Mouse (Mus musculus) megakaryocyte-erythroid progenitor cell, adult 5-6 weeks (primary cell): ENCODE results near the gene Letm1. TPM values are rescaled to one million over a fixed set of nuclear protein-coding genes. Genes with fewer than 3 reads are reported as not detected.

Source experiments
- ATAC-seq: replicated peaks from 2 replicates; pipeline ENCODE4 v1.8.0; 2016; ENCODE audit warnings: mild to moderate bottlenecking, inconsistent platforms; ENCODE audit not compliant: severe bottlenecking, poor library complexity, low FRiP score, low TSS enrichment
- total RNA-seq, 2 experiments: library from RNA; stranded (forward) in 1 of 2; stranded (reverse) in 1 of 2; fragments of 200-1000, 215-1000 nt in 1 of 2; fragments of >200 nt in 1 of 2; fragmentation: Nextera tagmentation in 1 of 2; gene quantifications; 2 replicates each; pipeline ENCODE4 v1.2.3; 2014 to 2017

Gene Letm1
- total RNA-seq (2014; fragmentation: Nextera tagmentation), result 21.0 and 26.1 TPM in 2 replicates
- 20.6 and 23.1 TPM in 2 replicates for total RNA-seq (2017)

GRCm38 (mm10) chr5:33782345-33782998, at the start of gene Letm1:
Gene Letm1 (minus strand): TSS chr5:33782817.
- ATAC-seq, result peak; percentile 98

GRCm38 (mm10) chr5:33830832-33831231, 48.2 kb upstream of the Letm1 start:
- ATAC-seq, result no peak

DNA sequence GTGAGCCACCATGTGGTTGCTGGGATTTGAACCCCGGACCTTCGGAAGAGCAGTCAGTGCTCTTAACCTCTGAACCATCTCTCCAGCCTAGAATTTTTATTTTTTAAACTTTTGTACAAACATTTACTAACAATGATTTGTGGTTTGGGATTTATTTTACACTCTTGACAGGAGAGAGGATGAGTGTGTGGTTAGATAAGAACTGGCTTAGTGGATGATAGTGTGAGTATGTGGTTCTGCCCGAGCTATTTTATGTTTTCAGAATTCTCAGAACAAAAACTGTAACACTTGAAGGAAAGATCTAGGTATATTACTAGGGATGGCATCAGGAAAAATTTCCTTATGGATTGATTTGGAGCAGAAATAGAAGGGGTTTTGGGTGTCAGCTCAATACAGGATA, 47.3 kb upstream of the Letm1 start:
- ATAC-seq, result no peak

- ATAC-seq, result no peak
Observed at GRCm38 (mm10) chr5:33828107-33828506, 45.5 kb upstream of the Letm1 start.

DNA sequence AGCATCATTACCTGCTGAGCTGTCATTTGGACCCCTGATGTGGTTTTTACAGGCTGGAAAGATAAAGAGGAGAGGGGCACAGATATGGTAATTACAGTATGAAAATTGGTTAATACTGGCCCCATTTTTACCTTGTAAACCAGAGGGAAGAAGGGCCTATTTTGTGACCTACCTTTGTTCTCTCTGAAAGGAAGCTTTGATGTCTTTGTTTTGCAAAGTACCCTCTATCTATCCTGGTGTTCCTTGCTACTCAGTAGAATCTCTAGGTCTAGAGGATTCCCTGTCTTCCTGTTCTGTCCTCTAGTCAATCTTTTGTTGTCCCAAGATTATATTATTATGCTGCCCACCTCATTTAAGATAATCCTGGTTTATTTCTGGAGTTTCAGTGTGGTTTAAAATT, 43.4 kb upstream of the Letm1 start:
- no peak for ATAC-seq

GRCm38 (mm10) chr5:33822456-33822855, 39.8 kb upstream of the Letm1 start:
- no peak for ATAC-seq

DNA sequence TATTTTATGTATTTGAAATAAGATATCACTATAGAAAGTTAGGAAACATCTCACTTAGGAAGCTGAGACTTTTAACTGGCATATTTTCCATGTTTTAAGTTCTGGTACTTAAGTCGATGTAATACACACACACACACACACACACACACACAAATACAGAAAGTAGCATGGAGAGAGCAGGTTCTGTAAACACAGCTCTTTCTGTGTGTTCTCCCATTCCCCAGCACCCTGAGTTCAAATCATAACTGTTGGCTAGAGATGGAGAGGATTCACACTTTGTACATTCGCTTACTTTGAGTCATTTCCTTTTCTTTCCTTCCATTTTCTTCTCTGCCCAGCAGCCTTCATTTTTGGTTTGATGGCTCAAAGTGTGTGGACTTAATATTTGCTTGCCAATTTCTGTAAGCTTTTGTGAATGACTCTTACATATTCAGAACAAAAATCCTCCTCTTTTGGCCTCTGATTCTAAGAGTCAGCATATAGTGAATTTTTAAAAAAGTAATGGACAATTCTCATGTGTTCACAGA, 39.3 kb upstream of the Letm1 start:
- ATAC-seq, result no peak

- no peak for ATAC-seq
Observed at GRCm38 (mm10) chr5:33820733-33821621, 38.4 kb upstream of the Letm1 start.

GRCm38 (mm10) chr5:33819876-33820732, 37.5 kb upstream of the Letm1 start, which contains the start of gene Nsd2:
Gene Nsd2 (plus strand): TSS chr5:33820725.
- ATAC-seq, result peak; percentile 52

DNA sequence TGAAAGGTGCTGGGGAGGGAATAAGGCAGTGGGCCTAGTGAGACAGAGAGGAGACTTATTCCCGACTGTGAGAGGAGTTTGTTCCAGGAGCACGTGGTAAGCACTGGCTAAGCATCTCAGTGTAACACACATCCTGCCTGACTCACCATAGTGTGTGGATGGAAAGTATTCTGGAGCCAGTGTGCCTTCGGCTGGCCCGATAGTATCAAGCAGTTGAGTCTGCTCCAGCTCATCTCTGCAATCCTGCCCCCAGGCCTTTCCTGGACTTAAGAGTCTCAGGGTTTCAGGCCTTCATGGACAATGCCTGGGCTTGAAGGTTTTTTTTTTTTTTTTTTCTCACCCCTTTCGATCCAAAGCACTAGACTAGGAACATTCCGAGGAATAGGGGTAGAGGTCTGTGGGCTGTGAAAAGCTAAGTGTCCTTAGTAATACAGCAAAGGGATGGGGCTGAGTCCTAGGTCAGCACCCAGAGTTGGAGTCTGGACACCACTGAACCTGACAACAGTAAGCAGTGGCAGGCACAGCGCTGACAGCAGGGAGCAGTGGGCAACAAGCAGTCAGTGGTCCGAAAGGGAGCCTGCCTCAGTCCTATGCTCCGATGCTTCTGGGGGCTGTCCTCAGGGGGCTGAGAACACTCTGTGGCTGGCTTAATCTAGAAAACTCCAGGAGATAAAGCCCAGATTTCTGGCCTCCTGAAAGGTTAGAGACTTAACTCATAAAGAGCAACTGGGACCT, 36.7 kb upstream of the Letm1 start:
- ATAC-seq, result peak; percentile 41; the same call in 1 of the 2 replicates

- ATAC-seq, result no peak
Observed at GRCm38 (mm10) chr5:33818104-33818503, 35.5 kb upstream of the Letm1 start.

- ATAC-seq, result no peak
Observed at GRCm38 (mm10) chr5:33816008-33816725, 33.5 kb upstream of the Letm1 start.

GRCm38 (mm10) chr5:33811519-33811918, 28.9 kb upstream of the Letm1 start:
- ATAC-seq, result no peak

GRCm38 (mm10) chr5:33803337-33803736, 20.7 kb upstream of the Letm1 start:
- ATAC-seq, result no peak

- no peak for ATAC-seq
Observed at GRCm38 (mm10) chr5:33791912-33792643, 9.5 kb upstream of the Letm1 start.

- no peak; the same call in 1 of the 2 replicates for ATAC-seq
Observed at GRCm38 (mm10) chr5:33782999-33783390, 378 bp upstream of the Letm1 start.

- peak; percentile 43 for ATAC-seq
Observed at GRCm38 (mm10) chr5:33781964-33782344, 663 bp downstream of the Letm1 start.

- ATAC-seq, result no peak
Observed at GRCm38 (mm10) chr5:33777195-33777594, 5.4 kb downstream of the Letm1 start.
